Mouse (Mus musculus): ENCODE results near the gene 6030408B16Rik. TPM values are rescaled to one million over a fixed set of nuclear protein-coding genes. Genes with fewer than 3 reads are reported as not detected.

6030408B16Rik gene
- polyA plus RNA-seq, 2 experiments: 0.10 to 0.18 TPM

DNA sequence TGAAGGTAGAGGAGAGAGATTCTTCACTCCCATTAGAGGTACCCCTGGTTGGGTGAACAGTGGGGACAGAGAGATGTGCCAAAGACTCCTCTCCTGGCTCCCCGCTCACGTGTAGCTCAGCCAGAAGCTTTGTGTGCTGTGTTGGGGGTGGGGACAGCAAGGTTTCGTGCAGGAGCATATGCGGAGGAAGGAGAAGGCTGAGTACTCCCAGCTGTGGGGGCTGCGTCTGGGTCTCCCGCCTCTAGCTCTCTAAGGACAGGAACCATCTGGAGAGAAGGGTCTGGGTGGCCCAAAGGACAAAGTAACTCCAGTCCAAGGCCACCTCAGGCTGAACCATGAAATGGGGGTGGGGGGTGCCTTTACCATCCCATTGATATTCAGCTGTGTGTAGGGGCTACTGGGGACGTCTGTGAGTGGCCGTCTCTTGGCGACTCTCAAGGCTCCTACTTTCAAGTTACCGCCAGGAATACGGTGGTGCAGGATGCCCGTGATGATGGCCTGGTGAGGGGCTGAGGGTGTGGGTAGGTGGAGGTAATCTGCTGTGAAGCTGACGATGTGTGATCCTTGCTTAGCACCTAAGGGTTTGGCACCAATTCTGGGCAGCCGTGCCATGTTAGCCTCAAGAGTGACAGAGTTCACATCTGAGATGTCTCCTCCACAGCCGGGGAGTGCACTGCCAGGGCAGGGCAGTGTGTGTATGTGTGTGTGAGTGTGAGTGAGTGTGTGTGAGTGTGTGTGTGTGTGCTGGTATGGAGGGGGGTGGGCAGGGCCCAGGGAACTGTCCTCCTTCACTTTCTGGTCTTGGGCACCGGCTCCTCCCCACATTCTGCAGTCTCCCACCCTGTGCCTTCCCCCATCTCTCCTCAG lies 1.2 kb downstream of the 6030408B16Rik start:
- H3K36me3 ChIP-seq (replicated peaks; ENCODE audit: control insufficient read depth, insufficient read depth, low read depth): peaks cover 8% of the 10 kb centered on the region
- H3K4me1 ChIP-seq (replicated peaks; ENCODE audit: control insufficient read depth in 2 of 2, insufficient read depth in 2 of 2, low read length in 1 of 2): 0 out of 4 replicates have a peak, but pooled peaks cover 0 to 3% of the 10 kb centered on the region in 2 experiments
- H3K27me3 ChIP-seq (ENCODE audit: control insufficient read depth, insufficient read depth, low read length): no peaks in the 10 kb centered on the region
- no peak overlapping the region for H3K27ac ChIP-seq
- DNase-seq (ENCODE audit: low read depth in 3 of 3, low spot score in 3 of 3) (no peak), ATAC-seq (ENCODE audit: insufficient read depth) (no peak)
- TF ChIP-seq CTCF (IDR thresholded peaks at IDR 0.05; ENCODE audit: low read depth) (no peak), EP300 (IDR thresholded peaks at IDR 0.05; ENCODE audit: low read depth) (no peak)
- WGBS (ENCODE audit: insufficient replicate concordance): 66% methylated on average over 16 of the region's 16 CpGs
- H3K9ac ChIP-seq (replicated peaks): no peak overlapping the region
- no peaks in the 10 kb centered on the region for H3K9me3 ChIP-seq (ENCODE audit: control insufficient read depth, low read length)
- H3K4me2 ChIP-seq (ENCODE audit: low read depth): no peak overlapping the region
- no peak overlapping the region for H3K4me3 ChIP-seq (ENCODE audit: insufficient read depth in 1 of 2, low read depth in 2 of 2, low read length in 2 of 2)

DNA sequence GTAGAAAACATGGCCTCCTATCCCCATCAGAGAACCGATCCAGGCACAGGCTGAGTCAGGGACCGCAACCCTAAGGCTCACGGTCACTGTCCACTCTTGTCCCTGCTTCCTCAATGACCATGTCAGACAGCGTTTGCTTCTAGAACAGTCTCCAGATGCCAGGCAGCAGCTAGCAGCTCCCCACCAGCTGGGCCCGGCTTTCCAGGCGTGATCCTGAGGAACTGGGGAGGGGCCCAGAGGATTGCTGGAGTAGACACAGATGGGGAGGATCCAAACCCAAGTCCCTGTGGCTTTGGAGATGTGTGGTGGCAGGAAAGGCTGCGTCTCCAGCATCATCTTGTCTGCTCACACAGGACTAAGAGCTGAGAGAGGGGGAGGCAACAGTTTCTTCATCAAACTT lies 2.1 kb downstream of the 6030408B16Rik start:
- H3K4me1 ChIP-seq (replicated peaks; ENCODE audit: control insufficient read depth in 2 of 2, insufficient read depth in 2 of 2, low read length in 1 of 2): peaks cover 0 to 9% of the 10 kb centered on the region in 2 experiments; a peak in 1 of 4 replicates
- no peak for TF ChIP-seq CTCF (IDR thresholded peaks at IDR 0.05; ENCODE audit: low read depth)
- TF ChIP-seq EP300 (IDR thresholded peaks at IDR 0.05; ENCODE audit: low read depth): no peak
- peaks cover 1% of the 10 kb centered on the region for H3K36me3 ChIP-seq (replicated peaks; ENCODE audit: control insufficient read depth, insufficient read depth, low read depth)
- H3K4me2 ChIP-seq (ENCODE audit: low read depth): no peak overlapping the region
- ATAC-seq (ENCODE audit: insufficient read depth) (no peak), DNase-seq (ENCODE audit: low read depth in 3 of 3, low spot score in 3 of 3) (no peak)
- no peak overlapping the region for H3K9ac ChIP-seq (replicated peaks)
- WGBS (ENCODE audit: insufficient replicate concordance): 65% methylated on average over 7 of the region's 7 CpGs
- H3K27ac ChIP-seq: no peak overlapping the region
- no peaks in the 10 kb centered on the region for H3K9me3 ChIP-seq (ENCODE audit: control insufficient read depth, low read length)
- H3K4me3 ChIP-seq (ENCODE audit: insufficient read depth in 1 of 2, low read depth in 2 of 2, low read length in 2 of 2): no peak overlapping the region
- H3K27me3 ChIP-seq (ENCODE audit: control insufficient read depth, insufficient read depth, low read length): no peaks in the 10 kb centered on the region

DNA sequence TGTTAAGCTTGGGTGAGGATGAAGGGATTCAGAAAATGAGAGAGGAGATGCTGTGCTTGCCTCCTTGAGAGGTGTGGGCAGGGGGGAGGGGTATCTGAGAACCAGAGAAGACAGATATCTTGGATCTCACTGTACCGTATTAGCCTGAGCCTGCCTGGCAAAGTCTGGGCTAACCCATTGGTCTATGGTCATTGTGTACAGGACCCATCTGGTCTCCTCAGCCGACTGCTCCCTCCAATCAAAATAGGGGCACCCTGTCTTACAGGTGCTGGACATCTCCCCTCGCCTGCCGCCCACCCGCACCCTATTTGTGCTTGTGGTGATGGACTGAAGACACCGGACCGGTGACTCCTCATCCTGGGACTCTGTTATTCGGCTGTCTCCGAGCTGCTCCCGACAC lies 2.6 kb downstream of the 6030408B16Rik start:
- DNase-seq (ENCODE audit: low read depth in 3 of 3, low spot score in 3 of 3) (no peak), ATAC-seq (ENCODE audit: insufficient read depth) (no peak)
- Histone ChIP-seq H3K9ac (replicated peaks) (no peak overlapping the region), H3K9me3 (ENCODE audit: control insufficient read depth, low read length) (no peaks in the 10 kb centered on the region), H3K36me3 (replicated peaks; ENCODE audit: control insufficient read depth, insufficient read depth, low read depth) (no peaks in the 10 kb centered on the region; the same call in 1 of the 2 replicates), H3K27ac (no peak overlapping the region), H3K4me3 (ENCODE audit: insufficient read depth in 1 of 2, low read depth in 2 of 2, low read length in 2 of 2) (no peak overlapping the region), H3K4me1 (replicated peaks; ENCODE audit: control insufficient read depth in 2 of 2, insufficient read depth in 2 of 2, low read length in 1 of 2) (peaks cover 0 to 12% of the 10 kb centered on the region in 2 experiments; a peak in 2 of 4 replicates), H3K4me2 (ENCODE audit: low read depth) (no peak overlapping the region), H3K27me3 (ENCODE audit: control insufficient read depth, insufficient read depth, low read length) (no peaks in the 10 kb centered on the region)
- 80% methylated on average over 10 of the region's 10 CpGs for WGBS (ENCODE audit: insufficient replicate concordance)
- TF ChIP-seq CTCF (IDR thresholded peaks at IDR 0.05; ENCODE audit: low read depth) (no peak), EP300 (IDR thresholded peaks at IDR 0.05; ENCODE audit: low read depth) (no peak)

DNA sequence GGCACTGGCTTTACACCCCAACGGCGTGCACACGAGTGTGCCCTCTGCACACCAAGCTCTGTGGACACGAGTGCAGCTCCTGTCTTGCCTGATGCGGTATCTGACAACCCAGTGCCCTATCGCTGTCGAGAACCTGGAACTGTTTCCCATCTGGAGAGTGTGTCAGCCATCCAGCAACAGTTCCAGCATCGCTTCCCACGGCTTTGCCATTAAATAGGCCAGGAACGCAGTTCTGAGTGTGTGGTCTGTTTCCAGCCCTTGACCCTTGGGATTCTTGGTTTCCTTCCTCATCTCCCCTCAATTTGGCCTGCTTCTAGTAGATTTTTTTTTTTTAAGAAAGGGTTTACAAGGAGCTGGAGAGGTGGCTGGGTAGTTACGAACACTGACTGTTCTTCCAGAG lies 3.1 kb downstream of the 6030408B16Rik start:
- Histone ChIP-seq H3K9ac (replicated peaks) (no peak overlapping the region), H3K27ac (no peak overlapping the region), H3K4me2 (ENCODE audit: low read depth) (no peak overlapping the region), H3K4me1 (replicated peaks; ENCODE audit: control insufficient read depth in 2 of 2, insufficient read depth in 2 of 2, low read length in 1 of 2) (peaks cover 0 to 12% of the 10 kb centered on the region in 2 experiments; a peak in 2 of 4 replicates), H3K9me3 (ENCODE audit: control insufficient read depth, low read length) (no peaks in the 10 kb centered on the region), H3K36me3 (replicated peaks; ENCODE audit: control insufficient read depth, insufficient read depth, low read depth) (no peaks in the 10 kb centered on the region), H3K27me3 (ENCODE audit: control insufficient read depth, insufficient read depth, low read length) (no peaks in the 10 kb centered on the region), H3K4me3 (ENCODE audit: insufficient read depth in 1 of 2, low read depth in 2 of 2, low read length in 2 of 2) (no peak overlapping the region)
- ATAC-seq (ENCODE audit: insufficient read depth) (no peak), DNase-seq (ENCODE audit: low read depth in 3 of 3, low spot score in 3 of 3) (no peak)
- WGBS (ENCODE audit: insufficient replicate concordance): 80% methylated on average over 11 of the region's 11 CpGs
- TF ChIP-seq EP300 (IDR thresholded peaks at IDR 0.05; ENCODE audit: low read depth): no peak
- no peak for TF ChIP-seq CTCF (IDR thresholded peaks at IDR 0.05; ENCODE audit: low read depth)

DNA sequence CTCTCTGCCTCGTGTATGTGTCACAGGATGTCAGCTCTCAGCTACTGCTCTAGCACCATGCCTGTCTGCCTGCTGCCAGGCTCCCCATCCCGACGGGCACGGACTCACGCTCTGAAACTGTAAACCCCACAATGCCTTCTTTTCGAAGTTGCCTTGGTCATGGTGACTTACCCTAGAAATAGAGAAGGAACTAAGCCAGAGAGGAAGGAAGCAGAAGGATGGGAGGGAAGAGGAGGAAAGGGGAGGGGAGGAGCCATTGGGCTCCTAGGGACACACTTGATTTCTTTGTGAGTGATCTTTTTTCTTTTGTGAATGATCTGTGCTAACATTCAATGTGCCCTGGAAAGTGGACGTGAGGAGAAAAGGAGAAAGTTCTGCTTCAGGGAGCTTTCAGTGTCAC lies 5.0 kb downstream of the 6030408B16Rik start:
- Histone ChIP-seq H3K4me1 (replicated peaks; ENCODE audit: control insufficient read depth in 2 of 2, insufficient read depth in 2 of 2, low read length in 1 of 2) (peaks cover 0 to 12% of the 10 kb centered on the region in 2 experiments; a peak in 2 of 4 replicates), H3K36me3 (replicated peaks; ENCODE audit: control insufficient read depth, insufficient read depth, low read depth) (no peaks in the 10 kb centered on the region), H3K4me2 (ENCODE audit: low read depth) (no peak overlapping the region), H3K27me3 (ENCODE audit: control insufficient read depth, insufficient read depth, low read length) (no peaks in the 10 kb centered on the region), H3K9ac (replicated peaks) (no peak overlapping the region), H3K27ac (no peak overlapping the region), H3K4me3 (ENCODE audit: insufficient read depth in 1 of 2, low read depth in 2 of 2, low read length in 2 of 2) (no peak overlapping the region), H3K9me3 (ENCODE audit: control insufficient read depth, low read length) (no peaks in the 10 kb centered on the region)
- ATAC-seq (ENCODE audit: insufficient read depth): no peak
- no peak for DNase-seq (ENCODE audit: low read depth in 3 of 3, low spot score in 3 of 3)
- TF ChIP-seq CTCF (IDR thresholded peaks at IDR 0.05; ENCODE audit: low read depth): no peak
- no peak for TF ChIP-seq EP300 (IDR thresholded peaks at IDR 0.05; ENCODE audit: low read depth)
- 9% methylated on average over 7 of the region's 7 CpGs for WGBS (ENCODE audit: insufficient replicate concordance)
